Mouse (Mus musculus): ENCODE measurements around the gene Ccl27a. TPM values are rescaled to one million over a fixed set of nuclear protein-coding genes. Genes with fewer than 3 reads are reported as not detected.
"Not testable (repeated sequence)": the region's sequence is repeated elsewhere in the genome, so short reads cannot be mapped to it uniquely, and the experiment has no call there.

The Ccl27a gene
- total RNA-seq (2022) = 10 to 100 TPM; 12.3 to 19.6 (median 14.5) TPM

DNA sequence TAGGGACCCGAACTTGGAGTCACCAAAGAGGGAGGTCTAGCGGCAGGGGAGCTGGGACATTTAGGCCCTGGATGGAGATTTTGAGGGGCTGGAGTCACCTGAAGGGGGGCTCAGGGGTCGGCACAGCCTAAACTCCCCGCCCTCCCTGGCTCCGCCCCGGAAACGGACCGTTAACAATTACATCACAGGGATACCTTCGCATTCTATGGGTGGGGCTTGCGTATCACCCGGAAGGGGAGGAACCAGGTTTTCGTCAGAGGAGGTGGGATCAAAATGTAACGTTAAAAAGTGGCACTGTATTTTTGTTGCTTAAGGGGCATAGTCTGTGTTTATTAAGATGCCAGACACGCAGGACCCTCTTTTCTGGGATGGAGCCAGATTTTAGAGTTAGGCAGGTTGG, at the start of gene Ccl27a:
TSS of gene Ccl27a (minus strand) at position 246 of the 400 bp plus-strand sequence.
- DNase-seq (ENCODE audit: low spot score) = peak; percentile 79

- not testable (repeated sequence) for DNase-seq (ENCODE audit: low spot score)
Measured at GRCm38 (mm10) chr4:41783197-41783596, 9.2 kb upstream of the Ccl27a start.

DNA sequence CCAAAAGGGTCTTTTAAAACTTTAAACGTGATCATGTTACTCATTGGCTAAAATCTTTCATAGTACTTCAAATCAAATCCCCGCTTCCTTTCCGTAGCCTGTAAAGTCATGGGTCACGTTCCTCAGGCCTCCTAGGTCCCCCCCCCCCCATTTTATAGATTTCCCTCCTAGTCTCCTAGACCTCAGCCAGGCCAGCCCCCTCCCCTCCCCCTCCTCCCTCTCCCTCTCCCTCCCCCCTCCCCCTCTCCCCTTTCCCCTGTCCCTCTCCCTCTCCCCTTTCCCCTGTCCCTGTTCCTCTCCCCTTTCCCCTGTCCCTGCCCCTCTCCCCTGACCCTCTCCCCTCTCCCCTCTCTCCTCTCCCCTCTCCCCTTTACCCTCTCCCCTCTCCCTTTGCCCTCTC, 8.7 kb upstream of the Ccl27a start:
- DNase-seq (ENCODE audit: low spot score) = not testable (repeated sequence)

DNA sequence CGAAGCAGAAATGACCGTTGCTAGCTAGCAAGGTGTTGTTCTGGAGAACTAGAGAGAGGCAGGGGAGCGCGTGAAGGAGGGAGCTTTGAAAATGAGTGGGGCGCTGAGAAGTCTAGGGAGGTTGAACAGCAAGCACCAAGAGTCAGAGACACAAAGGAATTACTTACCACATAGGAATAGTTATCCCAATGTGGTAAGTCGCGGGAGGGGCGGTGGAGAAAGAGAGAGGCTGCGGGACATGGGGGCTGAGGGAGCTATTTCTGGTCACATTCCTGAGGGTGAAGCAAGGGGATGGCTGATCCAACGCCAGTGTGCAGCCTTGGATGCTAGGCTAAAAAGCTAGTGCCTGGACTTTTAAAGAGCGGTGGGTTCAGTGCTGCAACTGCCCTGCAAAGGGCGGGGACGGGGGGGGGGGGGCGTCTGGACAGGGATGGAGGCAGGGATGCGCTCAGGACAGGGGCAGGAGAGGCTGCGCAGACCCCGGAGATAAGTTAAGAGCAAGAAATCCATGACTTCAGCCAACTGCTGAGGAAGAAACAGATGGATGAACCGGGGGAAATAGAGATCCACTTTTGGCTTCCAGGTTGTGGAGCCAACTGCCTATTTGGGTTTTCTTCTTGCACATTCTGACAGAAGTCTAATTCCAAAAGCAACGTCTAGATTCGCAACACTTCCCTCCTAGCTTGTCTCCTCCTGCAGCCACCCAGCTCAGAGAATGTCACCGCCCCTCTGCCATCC, 7.9 kb upstream of the Ccl27a start:
- not testable (repeated sequence) for DNase-seq (ENCODE audit: low spot score)

- not testable (repeated sequence) for DNase-seq (ENCODE audit: low spot score)
Measured at GRCm38 (mm10) chr4:41781271-41781670, 7.2 kb upstream of the Ccl27a start.

DNA sequence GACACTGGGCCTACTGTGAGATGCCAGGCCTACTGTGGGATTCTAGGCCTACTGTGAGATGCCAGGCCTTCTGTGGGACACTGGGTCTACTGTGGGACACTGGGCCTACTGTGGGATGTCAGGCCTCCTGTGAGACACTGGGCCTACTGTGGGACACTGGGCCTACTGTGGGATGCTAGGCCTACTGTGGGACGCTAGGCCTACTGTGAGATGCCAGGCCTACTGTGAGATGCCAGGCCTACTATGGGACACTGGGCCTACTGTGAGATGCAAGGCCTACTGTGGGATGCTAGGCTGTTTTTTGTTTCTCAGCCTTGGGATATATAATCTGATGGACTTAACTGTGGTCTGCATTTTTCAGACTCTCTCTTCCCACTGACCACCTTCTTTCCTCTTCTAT, 1.8 kb upstream of the Ccl27a start:
- DNase-seq (ENCODE audit: low spot score) = not testable (repeated sequence)

GRCm38 (mm10) chr4:41774506-41774905, 459 bp upstream of the Ccl27a start:
- DNase-seq (ENCODE audit: low spot score) = not testable (repeated sequence)

DNA sequence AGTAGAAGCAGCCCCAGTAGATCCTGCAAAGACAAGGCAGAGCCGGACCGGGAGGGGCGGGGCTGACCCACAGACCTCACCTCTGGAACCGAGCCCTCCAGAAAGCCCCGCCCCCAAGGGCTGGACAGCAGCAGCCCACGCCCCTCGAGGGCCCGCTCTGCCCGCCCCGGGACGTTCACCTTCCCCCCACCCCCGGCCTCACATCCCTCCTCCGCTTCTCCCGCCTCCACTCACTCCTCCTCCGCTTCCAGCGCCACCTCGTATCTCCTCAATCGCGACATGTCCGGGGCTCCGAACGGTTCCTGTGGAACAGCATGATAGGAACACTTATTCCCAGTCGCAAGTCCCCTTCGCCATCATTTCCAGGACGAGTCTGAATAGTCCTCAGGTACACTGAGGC, 545 bp downstream of the Ccl27a start:
- DNase-seq (ENCODE audit: low spot score) = peak; percentile 62

DNA sequence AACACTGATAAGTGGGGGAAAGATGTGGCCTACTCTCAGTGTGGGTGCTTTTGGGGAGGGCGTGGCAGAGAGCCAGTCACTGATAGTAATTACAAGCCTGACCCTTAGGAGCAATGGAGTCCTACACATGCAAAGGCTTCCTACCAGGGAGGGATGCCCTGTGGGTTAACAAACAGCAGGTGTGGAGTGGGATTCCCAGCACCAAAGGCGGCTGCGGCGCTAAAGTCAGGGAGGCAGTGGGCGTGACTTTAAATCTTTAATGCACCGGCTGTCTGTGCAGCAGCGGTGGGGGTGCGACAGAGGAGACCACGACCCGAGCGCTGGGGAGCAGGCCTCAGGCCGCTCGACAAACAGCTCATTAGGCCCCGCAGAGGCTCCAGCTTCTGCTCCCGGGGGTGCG, 1.1 kb downstream of the Ccl27a start:
- not testable (repeated sequence) for DNase-seq (ENCODE audit: low spot score)

- not testable (repeated sequence) for DNase-seq (ENCODE audit: low spot score)
Measured at GRCm38 (mm10) chr4:41767301-41767700, 6.7 kb downstream of the Ccl27a start.

DNA sequence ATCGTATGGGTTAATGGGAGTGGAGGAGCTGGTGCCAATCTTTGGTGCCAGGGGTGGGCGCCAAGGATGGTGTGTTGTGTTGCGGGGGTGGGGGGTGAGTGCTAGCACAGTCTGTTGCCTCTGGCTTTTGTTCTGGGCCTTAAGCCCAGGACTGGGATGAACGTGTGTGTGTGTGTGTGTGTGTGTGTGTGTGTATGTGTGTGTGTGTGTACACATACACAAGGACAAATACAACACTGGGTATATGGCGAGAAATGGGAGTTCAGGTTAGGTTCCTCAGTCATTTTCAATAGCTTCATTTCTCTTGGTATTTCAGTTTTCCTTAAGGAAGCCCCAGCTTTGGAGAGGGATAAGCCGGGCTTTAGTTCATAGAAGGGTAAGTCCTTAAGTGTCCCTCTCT, 10.9 kb downstream of the Ccl27a start:
- not testable (repeated sequence) for DNase-seq (ENCODE audit: low spot score)

GRCm38 (mm10) chr4:41762688-41763114, 11.3 kb downstream of the Ccl27a start:
- DNase-seq (ENCODE audit: low spot score) = not testable (repeated sequence)

- DNase-seq (ENCODE audit: low spot score) = no peak
Measured at GRCm38 (mm10) chr4:41762099-41762687, 11.9 kb downstream of the Ccl27a start.

GRCm38 (mm10) chr4:41761680-41762079, 12.4 kb downstream of the Ccl27a start:
- no peak for DNase-seq (ENCODE audit: low spot score)

DNA sequence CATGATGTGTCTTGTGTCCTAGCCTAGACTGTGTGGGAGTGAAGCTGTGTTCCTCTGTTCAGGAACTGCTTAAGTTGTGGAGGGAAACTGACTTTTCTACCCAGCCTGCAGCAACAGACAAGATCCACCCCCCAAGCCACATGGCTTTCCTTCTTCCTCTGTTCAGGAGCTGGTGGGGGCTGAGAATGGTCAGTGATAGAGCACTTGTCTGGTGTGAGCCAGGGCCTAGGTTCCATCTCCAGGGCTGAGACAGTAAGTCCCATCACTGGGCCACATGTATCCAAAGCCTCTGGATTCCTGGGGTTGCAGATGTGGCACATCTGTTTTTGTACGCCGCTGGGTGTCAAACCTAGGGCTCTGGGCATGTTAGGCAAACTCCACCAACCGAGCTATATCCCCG, 13.1 kb downstream of the Ccl27a start:
- DNase-seq (ENCODE audit: low spot score) = no peak

- DNase-seq (ENCODE audit: low spot score) = peak; percentile 94
Measured at GRCm38 (mm10) chr4:41760288-41760721, 13.7 kb downstream of the Ccl27a start.

- no peak for DNase-seq (ENCODE audit: low spot score)
Measured at GRCm38 (mm10) chr4:41759656-41760287, 14.3 kb downstream of the Ccl27a start.

DNA sequence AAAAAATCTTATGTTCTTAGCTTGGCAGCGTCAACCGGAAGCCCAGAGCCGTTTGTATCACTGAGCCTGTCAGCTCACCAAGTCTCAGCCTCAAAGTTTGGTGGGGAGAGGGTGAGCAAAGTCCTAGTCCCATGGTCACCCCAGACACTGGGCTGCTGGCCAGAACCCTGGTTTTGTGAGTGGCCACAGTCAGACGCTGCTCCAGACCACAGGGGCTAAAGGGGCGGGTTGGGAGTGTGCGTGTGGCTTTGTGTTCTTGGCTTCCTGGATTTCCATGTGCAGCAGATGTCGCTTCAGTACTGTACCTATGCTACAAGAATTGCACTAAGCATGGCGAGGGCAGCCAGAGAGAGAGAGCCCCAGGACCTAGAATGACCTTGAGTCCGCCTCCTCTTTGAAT, 14.8 kb downstream of the Ccl27a start:
- no peak for DNase-seq (ENCODE audit: low spot score)

GRCm38 (mm10) chr4:41758701-41759100, 15.3 kb downstream of the Ccl27a start:
- DNase-seq (ENCODE audit: low spot score) = no peak

- no peak for DNase-seq (ENCODE audit: low spot score)
Measured at GRCm38 (mm10) chr4:41758021-41758420, 16.0 kb downstream of the Ccl27a start.

GRCm38 (mm10) chr4:41757321-41757720, 16.7 kb downstream of the Ccl27a start:
- DNase-seq (ENCODE audit: low spot score) = no peak

DNA sequence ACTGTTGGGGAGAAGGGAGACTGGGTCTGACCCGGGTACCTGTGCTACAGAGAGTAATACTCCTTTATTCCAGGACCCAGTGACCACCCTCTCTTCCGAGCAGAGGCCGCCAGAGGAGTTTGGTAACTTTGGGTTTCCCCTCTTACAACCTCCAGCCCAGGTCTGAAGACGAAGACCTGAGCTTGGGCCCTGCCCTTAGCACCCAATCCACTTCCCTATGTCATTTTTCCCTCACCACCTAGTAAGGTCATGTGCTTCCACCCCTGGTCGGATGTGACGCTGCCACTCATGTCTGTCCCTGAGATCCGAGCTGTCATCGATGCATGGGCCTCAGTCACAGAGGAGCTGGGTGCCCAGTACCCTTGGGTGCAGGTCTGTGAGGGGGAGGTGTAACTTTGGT, 17.6 kb downstream of the Ccl27a start:
- no peak for DNase-seq (ENCODE audit: low spot score)

Data from heart, adult 8-10 months (tissue).